Mouse (Mus musculus) adrenal gland, adult (tissue): ENCODE measurements around the gene Nxf7.
A peak's percentile ranks its signal among the peaks of the same experiment; 100 is the strongest.
"Not testable (repeated sequence)": the region's sequence is repeated elsewhere in the genome, so short reads cannot be mapped to it uniquely, and the experiment has no call there.

Experiments
- DNase-seq, 2 experiments: peaks; one replicate each; pipeline ENCODE4 v3.0.0; 2022 to 2023; ENCODE audit warnings: low spot score in 1 of 2; ENCODE audit not compliant: inconsistent age in 2 of 2

Nxf7 gene

DNA sequence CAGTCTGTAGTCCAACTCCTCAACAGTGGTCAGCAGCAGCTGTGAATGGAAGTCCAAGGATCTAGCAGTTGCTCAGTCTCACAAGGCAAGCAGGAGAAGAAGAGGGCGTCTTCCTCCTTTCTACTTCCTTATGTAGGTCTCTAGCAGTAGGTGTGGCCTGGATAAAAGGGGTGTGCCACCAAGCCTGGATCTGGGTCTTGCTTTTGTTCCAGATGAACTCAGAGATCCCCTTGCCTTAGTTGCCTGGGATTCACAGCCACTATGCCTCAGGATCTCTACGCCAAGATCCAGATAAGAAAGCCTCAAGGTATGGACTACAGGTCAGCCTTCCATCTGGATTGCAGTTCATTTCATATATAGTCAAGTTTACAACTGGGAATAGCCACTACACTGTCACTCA, at the start of gene Nxf7:
Nxf7 (minus strand) TSS at position 101 of the 400 bp plus-strand sequence.
- no peak for DNase-seq

DNA sequence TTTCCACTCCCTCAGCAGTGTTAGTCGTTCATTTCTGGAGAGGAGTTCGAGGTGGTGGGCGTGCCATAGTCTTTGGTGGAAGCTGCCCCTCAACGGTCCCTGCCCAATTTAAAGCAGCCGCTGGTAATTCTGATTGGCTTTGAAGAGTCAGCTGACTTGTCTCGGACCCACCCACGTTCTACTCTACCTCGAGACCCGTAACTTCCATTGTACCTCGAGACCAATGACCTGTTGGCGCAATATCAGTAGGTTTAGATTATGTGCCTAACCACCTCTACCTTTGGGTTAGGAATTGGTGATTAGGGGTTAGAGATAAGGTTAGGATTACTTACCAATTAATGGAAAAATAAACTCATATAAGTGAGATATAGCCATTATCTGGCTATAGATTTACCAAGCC, 29.0 kb upstream of the Nxf7 start, which contains the start of gene Prame:
Prame (minus strand) TSS at position 101 of the 400 bp plus-strand sequence.
- no peak for DNase-seq

DNA sequence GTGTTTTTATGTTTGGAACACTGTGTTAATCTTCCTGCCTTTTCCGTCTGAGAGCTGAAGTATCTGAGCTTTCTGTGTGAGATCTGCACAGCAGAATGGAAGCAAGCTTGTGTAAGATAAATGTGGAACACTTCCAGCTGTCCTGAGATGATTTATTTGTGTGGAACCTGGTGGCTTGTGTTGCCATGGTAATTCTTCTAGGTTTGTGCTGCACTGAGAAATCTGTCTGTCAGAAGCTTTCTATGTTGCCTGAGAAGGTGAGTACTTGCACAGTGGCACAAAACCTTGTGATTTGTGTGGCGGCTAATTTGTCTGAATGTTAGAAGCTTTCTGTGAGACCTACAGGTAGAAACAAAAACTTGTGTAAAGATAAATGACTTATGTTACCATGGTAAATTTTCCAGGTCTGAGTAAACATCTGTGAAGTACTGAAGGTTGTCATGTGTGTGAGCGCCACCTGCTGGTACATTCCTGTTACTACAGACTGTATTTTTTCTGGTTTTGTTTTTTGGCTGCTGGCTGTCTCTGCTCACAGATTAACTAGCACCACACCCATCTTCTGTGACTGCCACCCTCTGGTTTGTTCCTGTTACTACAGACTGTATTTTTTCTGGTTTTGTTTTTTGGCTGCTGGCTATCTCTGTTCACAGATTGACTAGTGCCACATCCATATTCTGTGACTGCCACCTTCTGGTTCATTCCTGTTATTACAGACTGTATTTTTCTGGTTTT, 2.9 kb upstream of the Nxf7 start:
- DNase-seq: peak; percentile 4 to 70

DNA sequence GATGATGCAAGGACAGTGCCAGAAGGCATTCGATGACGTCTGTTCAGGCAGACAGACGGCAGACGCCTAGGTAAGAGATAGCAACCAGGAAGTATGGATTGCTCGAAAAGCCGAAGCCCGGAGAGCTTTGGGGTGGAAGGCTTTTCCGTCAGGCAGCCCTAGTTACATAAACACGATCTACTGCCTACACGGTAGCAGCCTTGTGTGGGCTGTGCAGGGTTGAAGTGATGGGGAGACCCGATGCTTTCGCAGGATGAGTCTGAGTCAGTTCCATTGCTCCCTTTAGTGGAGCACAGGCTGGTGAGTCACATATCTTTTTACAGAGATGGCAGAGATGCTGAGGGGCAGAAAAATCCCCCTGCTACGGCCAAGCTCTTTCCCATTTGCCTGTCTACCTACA, 481 bp downstream of the Nxf7 start:
- DNase-seq: no peak

DNA sequence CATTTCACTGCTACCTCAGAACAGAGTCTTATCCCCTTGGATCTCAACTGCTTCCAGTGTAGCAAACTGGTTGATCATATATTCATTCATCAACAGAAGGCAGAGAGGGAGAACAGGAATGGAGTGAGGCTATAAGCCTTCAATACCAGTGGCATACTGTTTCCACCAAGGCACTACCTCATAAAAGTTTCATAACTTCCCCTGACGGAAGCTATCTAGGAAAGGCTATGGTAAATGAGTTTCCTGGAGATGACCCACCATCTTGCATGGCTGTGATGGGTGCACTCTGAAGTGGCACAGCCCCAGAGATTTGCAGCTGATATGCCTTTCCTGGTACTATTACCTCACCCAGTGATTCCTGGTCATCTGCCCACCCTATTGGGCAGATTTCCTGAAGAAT, 22.2 kb downstream of the Nxf7 start:
- DNase-seq: no peak

DNA sequence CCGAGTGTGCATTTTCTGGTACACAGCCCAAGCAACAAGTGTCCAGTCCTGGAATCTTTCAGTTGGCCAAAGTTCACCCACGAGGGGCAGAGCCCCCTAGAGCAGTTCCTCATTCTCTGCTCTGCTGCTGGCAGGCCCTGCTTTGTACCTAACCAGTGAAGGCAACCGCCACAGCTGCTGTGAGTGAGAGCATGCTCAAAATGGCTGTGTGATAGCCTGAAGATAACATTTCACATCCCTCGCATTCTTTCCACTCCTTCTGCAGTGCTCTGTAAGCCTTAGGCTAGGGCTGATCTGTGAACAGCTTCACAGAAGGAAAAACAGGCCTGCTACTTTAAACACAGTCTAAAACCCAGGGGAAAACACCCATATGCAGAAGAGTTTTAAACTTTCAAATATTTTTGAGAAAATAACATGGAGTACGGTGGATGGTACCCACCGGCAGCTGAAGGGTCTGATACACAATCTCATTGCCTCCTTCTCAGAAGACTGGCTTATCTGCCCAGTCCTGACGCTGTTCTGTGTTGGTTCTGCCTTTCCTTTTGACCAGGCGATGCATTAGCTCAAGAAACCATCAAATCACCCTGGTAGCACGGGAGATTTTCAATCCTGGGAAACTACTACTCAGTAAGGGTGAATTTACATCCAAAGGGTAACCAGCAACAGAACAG, 23.5 kb downstream of the Nxf7 start:
- DNase-seq: not testable (repeated sequence)

DNA sequence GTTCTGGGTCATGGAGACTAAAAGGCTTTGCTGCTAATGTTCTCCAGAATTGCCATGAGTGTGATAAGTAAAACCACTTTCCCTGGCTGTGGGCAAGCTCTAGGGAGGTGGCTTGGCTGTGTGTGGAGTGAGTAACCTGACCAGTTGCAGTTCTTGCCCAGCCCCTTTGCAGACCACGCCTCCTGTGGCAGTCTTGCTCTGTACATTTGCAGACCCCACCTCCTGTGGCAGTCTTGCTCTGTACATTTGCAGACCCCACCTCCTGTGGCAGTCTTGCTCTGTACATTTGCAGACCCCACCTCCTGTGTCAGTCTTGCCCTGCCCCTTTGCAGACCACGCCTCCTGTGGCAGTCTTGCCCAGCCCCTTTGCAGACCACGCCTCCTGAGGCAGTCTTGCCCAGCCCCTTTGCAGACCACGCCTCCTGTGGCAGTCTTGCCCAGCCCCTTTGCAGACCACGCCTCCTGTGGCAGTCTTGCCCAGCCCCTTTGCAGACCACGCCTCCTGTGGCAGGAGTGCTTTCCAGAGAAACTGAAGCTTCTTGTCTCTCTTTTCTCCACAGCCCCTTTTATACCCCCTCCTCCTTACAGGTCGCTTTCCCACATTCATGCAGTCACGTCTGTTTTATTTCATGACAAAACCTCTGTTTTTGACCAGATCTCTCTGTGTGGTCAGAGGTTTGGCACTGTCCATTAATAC, 24.2 kb downstream of the Nxf7 start:
- peak in 1 of 2 experiments; percentile 28 for DNase-seq

DNA sequence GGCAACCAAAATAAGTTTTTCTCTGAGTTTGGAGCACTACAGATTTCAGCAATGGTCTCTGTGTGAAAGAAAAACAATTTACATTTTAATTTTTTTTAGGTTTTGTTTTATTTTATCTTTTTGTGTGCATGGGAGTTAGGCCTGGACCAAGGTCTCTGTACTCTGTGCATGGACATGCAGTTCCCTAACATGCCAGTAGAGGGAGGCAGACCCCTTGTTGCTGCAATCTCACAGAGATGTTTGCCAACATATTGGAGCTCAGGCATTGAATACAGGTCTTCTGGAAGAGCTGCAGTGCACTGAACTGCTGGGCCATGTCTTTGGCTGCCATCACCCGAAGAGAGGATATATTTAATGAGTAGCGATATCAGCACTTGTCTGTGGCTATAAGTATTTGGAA, 29.1 kb downstream of the Nxf7 start:
- DNase-seq: peak; percentile 34 to 64

DNA sequence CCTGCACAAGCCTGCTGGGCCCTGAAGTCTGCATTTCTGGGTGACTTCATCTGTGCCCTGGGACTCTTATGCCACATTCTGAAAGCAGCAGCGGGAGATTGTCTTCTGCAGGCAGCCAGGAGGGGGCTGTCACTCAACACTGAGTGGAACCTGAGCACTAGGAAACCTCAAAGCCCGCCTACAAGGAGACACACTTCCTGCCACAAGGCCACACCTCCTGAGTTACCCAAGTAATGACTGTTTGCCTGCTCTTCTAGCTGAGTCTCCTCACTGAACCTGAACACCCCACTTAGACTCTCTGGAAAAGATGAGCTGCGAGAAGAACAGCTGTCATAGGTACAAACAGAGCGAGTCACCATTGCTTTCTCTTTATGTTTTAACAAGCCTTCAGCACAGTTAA, 33.6 kb downstream of the Nxf7 start:
- DNase-seq: peak in 1 of 2 experiments; percentile 9

DNA sequence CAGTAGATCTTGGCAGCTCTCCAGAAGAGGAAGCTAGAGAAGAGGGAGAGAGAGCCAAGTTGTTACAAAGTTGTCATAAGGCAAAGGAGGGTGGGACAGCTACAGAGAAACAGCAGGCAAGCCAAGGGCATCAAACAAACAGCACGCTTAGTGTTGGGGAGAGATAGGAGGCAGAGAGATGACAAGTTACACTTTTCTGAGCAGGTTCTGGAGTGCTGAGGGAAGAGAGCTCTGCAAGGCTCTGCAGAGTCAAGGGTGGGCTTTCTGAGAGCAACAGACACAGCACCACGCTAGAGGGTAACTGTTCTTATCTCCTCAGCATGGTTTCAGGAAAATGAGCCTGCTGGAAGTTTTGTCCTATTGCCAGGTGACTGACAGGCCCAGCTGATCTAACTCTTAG, 35.7 kb downstream of the Nxf7 start:
- peak in 1 of 2 experiments; percentile 12 for DNase-seq

DNA sequence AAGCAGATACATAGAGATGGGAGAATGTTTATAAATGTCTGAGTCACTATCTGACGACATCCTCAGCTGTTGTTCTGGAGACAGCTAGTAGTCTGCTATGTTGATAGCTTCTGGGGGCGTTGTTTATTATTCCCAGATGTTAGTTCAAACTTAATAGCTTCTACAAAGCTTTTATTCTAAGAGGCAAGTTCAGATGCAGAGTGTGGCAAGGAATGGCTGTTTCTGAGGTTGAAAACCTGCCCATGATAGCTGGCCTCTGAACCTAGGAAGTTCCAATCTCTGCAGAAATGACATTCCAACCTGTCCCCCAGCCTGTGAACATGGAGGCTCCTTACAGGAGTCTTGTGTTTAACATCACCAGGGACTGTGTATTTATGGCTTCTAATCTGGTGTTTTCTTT, 36.9 kb downstream of the Nxf7 start:
- peak in 1 of 2 experiments; percentile 12 for DNase-seq

DNA sequence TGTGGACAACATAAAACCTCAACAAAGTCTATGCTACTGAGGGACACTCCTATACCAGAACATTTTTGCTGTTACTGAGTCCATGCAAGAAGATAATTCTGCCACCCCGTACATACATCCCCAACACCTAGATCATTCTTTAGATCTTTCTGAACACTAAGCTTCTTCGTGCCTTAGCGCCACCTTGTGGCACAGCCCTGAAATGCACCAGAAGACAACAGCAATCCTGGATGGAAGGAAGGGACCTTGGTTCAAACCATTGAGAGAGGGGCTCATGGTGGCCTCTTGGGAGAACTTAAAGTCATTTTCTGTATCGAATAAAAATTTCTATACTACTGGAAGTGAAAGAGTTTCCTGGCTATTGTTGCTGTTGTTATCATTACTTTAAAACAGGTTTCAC, 37.6 kb downstream of the Nxf7 start:
- peak; percentile 8 to 64 for DNase-seq

DNA sequence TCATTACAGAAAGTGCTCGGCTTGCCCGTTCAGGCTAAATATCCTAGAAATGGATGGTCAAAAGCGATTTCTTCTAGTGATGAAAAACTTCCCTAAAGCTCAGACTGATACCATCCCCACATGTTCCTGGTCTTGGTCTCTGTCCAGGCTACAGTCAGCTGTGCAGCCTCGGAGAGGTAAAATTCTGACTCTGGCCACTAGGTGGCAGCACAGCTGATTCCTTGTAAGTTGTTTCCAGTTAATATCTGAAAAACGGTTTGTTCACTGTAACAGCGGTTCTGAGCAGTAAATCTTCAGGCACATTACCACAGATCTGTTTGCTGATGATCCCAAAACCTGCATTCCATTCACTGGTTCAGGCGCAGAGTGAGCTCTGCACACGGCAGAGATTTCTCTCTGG, 38.9 kb downstream of the Nxf7 start:
- DNase-seq: peak; percentile 12 to 59
